Mouse (Mus musculus) neural tube, embryonic 14.5 days (tissue): ENCODE data around the gene Psen1. TPM values are rescaled to one million over a fixed set of nuclear protein-coding genes. Genes with fewer than 3 reads are reported as not detected.

Source experiments
- ATAC-seq: fragments of 200-750 bp; cut with Nextera tagmentation; 2 replicates; pipeline ENCODE4 v1.8.0; 2017; ENCODE audit warnings: low read depth, mild to moderate bottlenecking, moderate TSS enrichment, moderate library complexity
- H3K27ac ChIP-seq: fragments of 300-500 bp; sonication (generic); 2 replicates; pipeline ENCODE4 v1.5.1; 2014; ENCODE audit warnings: low read depth, mild to moderate bottlenecking, control low read depth, low read length, moderate library complexity, mixed read lengths
- H3K27me3 ChIP-seq: fragments of 300-500 bp; sonication (generic); 2 replicates; pipeline ENCODE4 v1.6.1; 2014; ENCODE audit warnings: low read length; ENCODE audit not compliant: control insufficient read depth, insufficient read depth
- H3K36me3 ChIP-seq: fragments of 300-500 bp; sonication (generic); 2 replicates; pipeline ENCODE4 v1.6.1; 2014; ENCODE audit warnings: low read length, mixed read lengths; ENCODE audit not compliant: control insufficient read depth, insufficient read depth
- H3K4me1 ChIP-seq: fragments of 300-500 bp; sonication (generic); 2 replicates; pipeline ENCODE4 v1.6.1; 2014; ENCODE audit warnings: low read length; ENCODE audit not compliant: control insufficient read depth, insufficient read depth
- H3K4me2 ChIP-seq: fragments of 300-500 bp; sonication (generic); 2 replicates; pipeline ENCODE4 v1.6.1; 2014; ENCODE audit warnings: mild to moderate bottlenecking, low read depth, low read length, control low read depth
- H3K4me3 ChIP-seq: fragments of 300-500 bp; sonication (generic); 2 replicates; pipeline ENCODE4 v1.5.1; 2014; ENCODE audit warnings: low read depth, low read length, control low read depth, mixed read lengths
- H3K9ac ChIP-seq: fragments of 300-500 bp; sonication (generic); replicated peaks from 2 replicates; pipeline ENCODE4 v1.6.1; 2014; ENCODE audit warnings: low read depth, mild to moderate bottlenecking, control low read depth, low read length, mixed read lengths
- H3K9me3 ChIP-seq: fragments of 300-500 bp; sonication (generic); 2 replicates; pipeline ENCODE4 v1.6.1; 2016; ENCODE audit warnings: low read length; ENCODE audit not compliant: control insufficient read depth
- WGBS: fragments of 180-500 bp; shearing (Covaris S2); extraction: QIAGEN DNeasy Blood & Tissue Kit; methylation state at CpG from one replicate; pipeline ENCODE4 v1.1.7; 2014; 5-methylcytosine and 5-hydroxymethylcytosine counted together
- polyA plus RNA-seq: library from polyadenylated mRNA; unstranded; fragments of >200 nt; fragmentation: Nextera tagmentation; extraction: Ambion mirVana; gene quantifications from 2 replicates; pipeline ENCODE4 v1.2.1, GENCODE M21; 2014

Psen1 gene
- polyA plus RNA-seq, 1 experiment from 2014 or later: 81.5 TPM

- 62% methylated on average over 7 of the region's 7 CpGs for WGBS
- Histone ChIP-seq H3K36me3 (no peaks in the 10 kb centered on the region), H3K27me3 (no peaks in the 10 kb centered on the region), H3K4me3 (no peak overlapping the region), H3K9ac (no peak overlapping the region), H3K27ac (no peak overlapping the region), H3K4me1 (no peaks in the 10 kb centered on the region), H3K9me3 (no peaks in the 10 kb centered on the region), H3K4me2 (no peak overlapping the region)
- ATAC-seq: no peak
Observed at GRCm38 (mm10) chr12:83781204-83781603, 93.3 kb downstream of the Psen1 start.

- H3K27ac ChIP-seq: no peak overlapping the region
- WGBS: 75% methylated on average over 23 of the region's 23 CpGs
- H3K9ac ChIP-seq: no peak overlapping the region
- no peak overlapping the region for H3K4me2 ChIP-seq
- H3K9me3 ChIP-seq: no peaks in the 10 kb centered on the region
- H3K27me3 ChIP-seq: no peaks in the 10 kb centered on the region
- H3K36me3 ChIP-seq: no peaks in the 10 kb centered on the region
- no peak for ATAC-seq
- H3K4me3 ChIP-seq: no peak overlapping the region
- H3K4me1 ChIP-seq: no peaks in the 10 kb centered on the region
Observed at GRCm38 (mm10) chr12:83781640-83782278, 93.8 kb downstream of the Psen1 start.

- H3K4me1 ChIP-seq: no peaks in the 10 kb centered on the region
- WGBS: 85% methylated on average over 10 of the region's 10 CpGs
Observed at GRCm38 (mm10) chr12:83782669-83783068, 94.7 kb downstream of the Psen1 start.

More at GRCm38 (mm10) chr12:83782669-83783068, 94.7 kb downstream of the Psen1 start:
- H3K4me2 ChIP-seq: no peak overlapping the region
- no peak overlapping the region for H3K27ac ChIP-seq
- no peak overlapping the region for H3K9ac ChIP-seq
- no peaks in the 10 kb centered on the region for H3K36me3 ChIP-seq
- ATAC-seq: no peak
- no peaks in the 10 kb centered on the region for H3K27me3 ChIP-seq
- H3K9me3 ChIP-seq: no peaks in the 10 kb centered on the region
- H3K4me3 ChIP-seq: no peak overlapping the region

Other genes with a start within 250 kb of the Psen1 start
- gene Dpf3, start 200.4 kb upstream of the Psen1 start, polyA plus RNA-seq: 20.2 and 29.2 TPM in 2 replicates
- gene Dcaf4, start 167.7 kb upstream of the Psen1 start, polyA plus RNA-seq: 39.9 and 47.1 TPM in 2 replicates
- gene Zfyve1, start 90.9 kb upstream of the Psen1 start, polyA plus RNA-seq: 23.6 and 29.0 TPM in 2 replicates
- gene Rbm25, start 56.9 kb upstream of the Psen1 start, polyA plus RNA-seq: 239 and 242 TPM in 2 replicates
- gene Papln, start 75.5 kb downstream of the Psen1 start, polyA plus RNA-seq: 0.20 and 0.24 TPM in 2 replicates
- 16.1 and 19.4 TPM in 2 replicates for gene Numb, start 233.8 kb downstream of the Psen1 start, polyA plus RNA-seq